Mouse (Mus musculus) embryonic facial prominence, embryonic 11.5 days (tissue): ENCODE measurements around the gene Mtf2. TPM values are rescaled to one million over a fixed set of nuclear protein-coding genes. Genes with fewer than 3 reads are reported as not detected.

Experiments used
- ATAC-seq: fragments of 200-750 bp; cut with Nextera tagmentation; replicated peaks from 2 replicates; pipeline ENCODE4 v1.8.0; 2017; ENCODE audit warnings: low read depth; ENCODE audit not compliant: insufficient number of reproducible peaks, low FRiP score, low TSS enrichment
- DNase-seq: peaks from one replicate; pipeline ENCODE4 v3.0.0-alpha.2; 2015; ENCODE audit warnings: low spot score
- H3K27ac ChIP-seq: fragments of 300-500 bp; sonication (generic); replicated peaks from 2 replicates; pipeline ENCODE4 v1.5.1; 2014; ENCODE audit warnings: mild to moderate bottlenecking, low read depth, low read length, control low read depth
- H3K27me3 ChIP-seq: fragments of 300-500 bp; sonication (generic); 2 replicates; pipeline ENCODE4 v1.6.1; 2014; ENCODE audit warnings: mild to moderate bottlenecking, low read length, moderate library complexity, mixed read lengths; ENCODE audit not compliant: control insufficient read depth, insufficient read depth
- H3K36me3 ChIP-seq: fragments of 300-500 bp; sonication (generic); replicated peaks from 2 replicates; pipeline ENCODE4 v1.6.1; 2014; ENCODE audit warnings: low read depth, mild to moderate bottlenecking, low read length, moderate library complexity, mixed read lengths; ENCODE audit not compliant: control insufficient read depth, insufficient read depth
- H3K4me1 ChIP-seq: fragments of 300-500 bp; sonication (generic); 2 replicates; pipeline ENCODE4 v1.6.1; 2014; ENCODE audit warnings: low read length, mixed read lengths; ENCODE audit not compliant: control insufficient read depth, insufficient read depth
- H3K4me2 ChIP-seq: fragments of 300-500 bp; sonication (generic); 2 replicates; pipeline ENCODE4 v1.6.1; 2014; ENCODE audit warnings: low read depth, mild to moderate bottlenecking, control low read depth, low read length, moderate library complexity
- H3K4me3 ChIP-seq: fragments of 300-500 bp; sonication (generic); 2 replicates; pipeline ENCODE4 v1.5.1; 2014; ENCODE audit warnings: low read depth, low read length, control low read depth
- H3K9ac ChIP-seq: fragments of 300-500 bp; sonication (generic); replicated peaks from 2 replicates; pipeline ENCODE4 v1.6.1; 2014; ENCODE audit warnings: mild to moderate bottlenecking, control low read depth, low read length
- H3K9me3 ChIP-seq: fragments of 300-500 bp; sonication (generic); replicated peaks from 2 replicates; pipeline ENCODE4 v1.6.1; 2016; ENCODE audit warnings: mild to moderate bottlenecking, low read length, inconsistent platforms, mixed read lengths; ENCODE audit not compliant: control insufficient read depth
- WGBS: fragments of 180-500 bp; shearing (Covaris S2); extraction: QIAGEN DNeasy Blood & Tissue Kit; methylation state at CpG from one replicate; pipeline ENCODE4 v1.1.7; 2014; 5-methylcytosine and 5-hydroxymethylcytosine counted together
- polyA plus RNA-seq: library from polyadenylated mRNA; unstranded; fragments of >200 nt; fragmentation: Nextera tagmentation; extraction: Ambion mirVana; gene quantifications from 2 replicates; pipeline ENCODE4 v1.2.1, GENCODE M21; 2014

Gene Mtf2
- polyA plus RNA-seq, 1 experiment from 2014 or later: 160 TPM

- no peaks in the 10 kb centered on the region for H3K27me3 ChIP-seq
- peak within 1 kb of the TSS; percentile 74 for H3K4me2 ChIP-seq
- DNase-seq (peak; percentile 99), ATAC-seq (peak; percentile 99)
- H3K9me3 ChIP-seq: no peaks in the 10 kb centered on the region
- peak within 1 kb of the TSS; percentile 72 for H3K4me3 ChIP-seq
- under 1% methylated on average over 65 of the region's 65 CpGs for WGBS
- H3K36me3 ChIP-seq: no peaks in the 10 kb centered on the region
- no peaks in the 10 kb centered on the region for H3K4me1 ChIP-seq
- peak within 1 kb of the TSS; percentile 73 for H3K9ac ChIP-seq
- H3K27ac ChIP-seq: peak within 1 kb of the TSS; percentile 69
Measured at GRCm38 (mm10) chr5:108132441-108133243, 67.2 kb downstream of the Mtf2 start, which contains the start of the genes Tmed5 and Ccdc18. Tmed5 (minus strand) TSS chr5:108132620. Ccdc18 (plus strand) TSS chr5:108132875.

- H3K4me3 ChIP-seq: no peak overlapping the region
- H3K4me1 ChIP-seq: no peaks in the 10 kb centered on the region
- DNase-seq: no peak
- H3K36me3 ChIP-seq: no peaks in the 10 kb centered on the region
- no peak for ATAC-seq
- H3K4me2 ChIP-seq: no peak overlapping the region
- WGBS: 86% methylated on average over 1 of the region's 1 CpGs
- H3K9me3 ChIP-seq: no peaks in the 10 kb centered on the region
- H3K27ac ChIP-seq: no peak overlapping the region
- H3K27me3 ChIP-seq: no peaks in the 10 kb centered on the region
- no peak overlapping the region for H3K9ac ChIP-seq
Measured at GRCm38 (mm10) chr5:108152592-108152991, 87.1 kb downstream of the Mtf2 start.

Other genes with a start within 250 kb of the Mtf2 start
- 0.24 and 0.25 TPM in 2 replicates for gene Ube2d2b, start 235.6 kb upstream of the Mtf2 start, polyA plus RNA-seq
- 61.7 and 64.2 TPM in 2 replicates for gene Evi5, start 190.6 kb upstream of the Mtf2 start, polyA plus RNA-seq
- 82.8 and 84.2 TPM in 2 replicates for gene Rpl5, start 165.2 kb upstream of the Mtf2 start, polyA plus RNA-seq
- 22.1 and 24.3 TPM in 2 replicates for gene Fam69a, start 78.6 kb upstream of the Mtf2 start, polyA plus RNA-seq
- gene Tmed5, start 66.9 kb downstream of the Mtf2 start, polyA plus RNA-seq: 24.1 and 24.6 TPM in 2 replicates
- gene Ccdc18, start 67.2 kb downstream of the Mtf2 start, polyA plus RNA-seq: 10.4 and 11.0 TPM in 2 replicates
- 59.0 and 65.7 TPM in 2 replicates for gene Dr1, start 203.2 kb downstream of the Mtf2 start, polyA plus RNA-seq
- gene Pigg, start 246.9 kb downstream of the Mtf2 start, polyA plus RNA-seq: 2.1 and 2.7 TPM in 2 replicates